9 mouse cellular contexts compared by ENCODE assay signal in the genomic region with DNA sequence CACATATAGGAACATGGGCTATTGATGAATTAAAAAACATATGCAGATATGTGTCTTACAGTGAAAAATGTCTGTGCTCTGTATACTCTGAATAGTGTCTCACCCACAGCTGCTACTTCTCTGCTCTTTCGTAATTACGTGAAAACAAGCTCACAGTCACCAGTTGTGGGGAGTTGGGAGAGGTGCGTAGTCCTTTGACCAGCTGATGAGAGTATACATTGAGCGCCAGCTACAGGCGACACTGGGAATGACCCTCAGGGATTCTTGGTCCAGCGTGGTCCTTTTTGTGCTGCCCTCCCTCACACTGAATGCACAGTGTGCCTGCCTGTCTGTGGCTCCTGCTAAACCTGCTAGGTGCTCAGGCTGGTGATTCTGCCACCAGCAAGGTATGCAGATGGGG.
DNase-seq lines count a peak whose midpoint lies in the region; ATAC-seq lines count a peak whose summit lies in the region.
"Had no signal": no experiment of that assay in that cellular context is flagged by ENCODE, and none has a peak within 500 bp of the region (broad histone marks: within the 10 kb centered on the region; RNA-seq: fewer than 3 reads in every experiment).

No protein-coding gene starts in this region.

- H3K4me1 ChIP-seq in heart, embryonic 10.5 days = no peaks in the 10 kb centered on the region
- H3K4me1 ChIP-seq in hindbrain, embryonic 13.5 days (replicated peaks) = peaks cover 15% of the 10 kb centered on the region
- H3K4me1 ChIP-seq: neural tube, embryonic 13.5 days had no signal

- H3K9ac ChIP-seq in hindbrain, embryonic 13.5 days = no peak overlapping the region
- H3K9ac ChIP-seq: neural tube, embryonic 13.5 days had no signal

- ATAC-seq in hindbrain, embryonic 13.5 days (ENCODE audit: low FRiP score) = 0 out of 2 replicates have a peak, but pooled peaks have one; percentile 33

- 19% methylated on average over 6 of the region's 6 CpGs for WGBS in heart, embryonic 10.5 days
- 16% methylated on average over 6 of the region's 6 CpGs for WGBS in hindbrain, embryonic 13.5 days

- H3K27me3 ChIP-seq in heart, embryonic 10.5 days (ENCODE audit: insufficient read depth, poor library complexity, severe bottlenecking) = no peaks in the 10 kb centered on the region
- no peaks in the 10 kb centered on the region for H3K27me3 ChIP-seq in hindbrain, embryonic 13.5 days
- H3K27me3 ChIP-seq: neural tube, embryonic 13.5 days had no signal

- intact Hi-C loops in heart, postnatal 10 days (cut with DNase I) = loop anchor here (1.0 kb wide), 1 partner anchor 199 kb away; no protein-coding TSS in a partner anchor

- no peaks in the 10 kb centered on the region for H3K9me3 ChIP-seq in heart, embryonic 10.5 days
- no peaks in the 10 kb centered on the region for H3K9me3 ChIP-seq in hindbrain, embryonic 13.5 days
- H3K9me3 ChIP-seq: neural tube, embryonic 13.5 days had no signal

- no peak overlapping the region for H3K4me2 ChIP-seq in hindbrain, embryonic 13.5 days
- H3K4me2 ChIP-seq: neural tube, embryonic 13.5 days had no signal

- no peak overlapping the region for H3K4me3 ChIP-seq in heart, embryonic 10.5 days
- H3K4me3 ChIP-seq in hindbrain, embryonic 13.5 days = no peak overlapping the region
- H3K4me3 ChIP-seq: neural tube, embryonic 13.5 days had no signal

- H3K27ac ChIP-seq in heart, embryonic 10.5 days = no peak overlapping the region
- peak overlapping the region; percentile 48; the same call in 1 of the 2 replicates for H3K27ac ChIP-seq in hindbrain, embryonic 13.5 days
- H3K27ac ChIP-seq: neural tube, embryonic 13.5 days had no signal

- peaks cover 75% of the 10 kb centered on the region for H3K36me3 ChIP-seq in heart, embryonic 10.5 days
- H3K36me3 ChIP-seq in hindbrain, embryonic 13.5 days = no peaks in the 10 kb centered on the region
- H3K36me3 ChIP-seq: neural tube, embryonic 13.5 days had no signal

- DNase-seq in heart, postnatal 10 days = peak; percentile 52 to 70
- DNase-seq in heart, embryonic 10.5 days (ENCODE audit: low spot score) = no peak
- DNase-seq in urinary bladder, postnatal 14 days (ENCODE audit: low spot score) = peak; percentile 38
- no peak for DNase-seq in urinary bladder, adult 2 months (ENCODE audit: low spot score)
- DNase-seq in cerebellum, postnatal 36 days = peak; percentile 63 to 69
- DNase-seq in lung, postnatal 14 days = peak; percentile 59
- no peak for DNase-seq in natural killer cell, adult 2 months (ENCODE audit: low spot score in 2 of 2)

Comparison
In these comparisons a context has a peak if more than half of its experiments do, and no peak if none do; other contexts are left out.
1. DNase-seq: peak in heart, postnatal 10 days (2 of 2), urinary bladder, postnatal 14 days (single experiment), cerebellum, postnatal 36 days (2 of 2) and lung, postnatal 14 days (single experiment); none in heart, embryonic 10.5 days (single experiment), urinary bladder, adult 2 months (single experiment) and natural killer cell, adult 2 months (0 of 2).